Mouse (Mus musculus): ENCODE data around the gene Zfp512b.

- TF ChIP-seq EP300 (IDR thresholded peaks at IDR 0.05; ENCODE audit: insufficient read depth, low read depth, low read length), result no peak
- no peak for TF ChIP-seq CTCF (IDR thresholded peaks at IDR 0.05)
- no peak for TF ChIP-seq POLR2A (IDR thresholded peaks at IDR 0.05; ENCODE audit: insufficient read depth, low read depth, low read length)
Observed at GRCm38 (mm10) chr2:181548227-181548626, 44.4 kb downstream of the Zfp512b start.
